Mouse (Mus musculus) embryonic facial prominence, embryonic 13.5 days (tissue): ENCODE measurements around the gene Ednrb. TPM values are rescaled to one million over a fixed set of nuclear protein-coding genes. Genes with fewer than 3 reads are reported as not detected.

Experiments
- ATAC-seq: fragments of 200-750 bp; cut with Nextera tagmentation; 2 replicates; pipeline ENCODE4 v1.8.0; 2017; ENCODE audit warnings: low read depth; ENCODE audit not compliant: insufficient number of reproducible peaks, insufficient read depth, low FRiP score, low TSS enrichment
- H3K27ac ChIP-seq: fragments of 300-500 bp; sonication (generic); 2 replicates; pipeline ENCODE4 v1.5.1; 2015; ENCODE audit warnings: moderate library complexity, mild to moderate bottlenecking, inconsistent platforms
- H3K27me3 ChIP-seq: fragments of 300-500 bp; sonication (generic); 2 replicates; pipeline ENCODE4 v1.6.1; 2015; ENCODE audit warnings: mild to moderate bottlenecking, inconsistent platforms
- H3K36me3 ChIP-seq: fragments of 300-500 bp; sonication (generic); 2 replicates; pipeline ENCODE4 v1.6.1; 2015; ENCODE audit warnings: mild to moderate bottlenecking, inconsistent platforms
- H3K4me1 ChIP-seq: fragments of 300-500 bp; sonication (generic); 2 replicates; pipeline ENCODE4 v1.6.1; 2015; ENCODE audit warnings: inconsistent platforms
- H3K4me2 ChIP-seq: fragments of 300-500 bp; sonication (generic); 2 replicates; pipeline ENCODE4 v1.6.1; 2015; ENCODE audit warnings: moderate library complexity, mild to moderate bottlenecking, inconsistent platforms
- H3K4me3 ChIP-seq: fragments of 300-500 bp; sonication (generic); 2 replicates; pipeline ENCODE4 v1.5.1; 2015; ENCODE audit warnings: mild to moderate bottlenecking, inconsistent platforms
- H3K9ac ChIP-seq: fragments of 300-500 bp; sonication (generic); 2 replicates; pipeline ENCODE4 v1.6.1; 2015; ENCODE audit warnings: mild to moderate bottlenecking, inconsistent platforms
- H3K9me3 ChIP-seq: fragments of 300-500 bp; sonication (generic); 2 replicates; pipeline ENCODE4 v1.6.1; 2016; ENCODE audit warnings: inconsistent platforms
- WGBS: fragments of 180-500 bp; shearing (Covaris S2); methylation state at CpG from one replicate; pipeline ENCODE4 v1.1.7; 2015; ENCODE audit warnings: mixed read lengths; 5-methylcytosine and 5-hydroxymethylcytosine counted together
- polyA plus RNA-seq: library from polyadenylated mRNA; unstranded; fragments of >200 nt; fragmentation: Nextera tagmentation; extraction: Ambion mirVana; gene quantifications from 2 replicates; pipeline ENCODE4 v1.2.1, GENCODE M21; 2015

The Ednrb gene
- polyA plus RNA-seq, 1 experiment from 2014 or later = 21.3 TPM

DNA sequence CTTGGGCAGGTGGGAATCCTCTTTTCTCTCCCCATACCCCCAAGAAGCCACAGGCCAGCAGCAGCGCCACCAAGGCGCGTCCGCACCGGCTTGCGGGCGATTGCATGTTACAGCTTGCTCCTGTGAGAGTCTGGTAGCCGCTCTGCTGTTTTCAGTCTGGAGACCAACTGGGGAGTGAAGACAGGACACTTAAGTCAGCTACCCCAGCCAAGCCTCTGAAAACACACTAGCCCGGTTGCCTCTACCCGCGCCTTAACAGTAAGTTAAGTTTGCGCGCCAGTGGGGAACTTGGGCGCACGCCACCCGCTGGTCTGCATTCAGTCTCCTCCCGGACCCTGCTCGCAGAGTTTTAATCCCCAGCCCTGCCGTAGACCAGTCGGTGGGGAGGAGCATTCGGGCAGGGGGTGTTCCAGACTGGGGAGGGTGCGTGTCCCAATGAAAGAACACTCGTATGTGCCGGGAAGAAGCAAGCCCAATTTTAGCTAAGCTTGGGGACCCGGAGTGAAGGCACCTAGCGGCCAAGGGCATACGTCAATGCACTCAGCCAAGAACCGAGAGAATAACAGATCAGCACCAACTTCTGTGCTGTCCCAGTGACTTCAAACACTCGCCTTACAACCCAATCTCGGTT is 716 bp downstream of the Ednrb start:
- Histone ChIP-seq H3K36me3 (no peaks in the 10 kb centered on the region), H3K27me3 (peaks cover 34% of the 10 kb centered on the region), H3K4me2 (peak overlapping the region; percentile 95), H3K4me3 (peak overlapping the region; percentile 52), H3K9ac (peak overlapping the region; percentile 54), H3K4me1 (peaks cover 14% of the 10 kb centered on the region), H3K27ac (no peak overlapping the region), H3K9me3 (no peaks in the 10 kb centered on the region)
- under 1% methylated on average over 30 of the region's 30 CpGs for WGBS
- peak; percentile 65; the same call in 1 of the 2 replicates for ATAC-seq

DNA sequence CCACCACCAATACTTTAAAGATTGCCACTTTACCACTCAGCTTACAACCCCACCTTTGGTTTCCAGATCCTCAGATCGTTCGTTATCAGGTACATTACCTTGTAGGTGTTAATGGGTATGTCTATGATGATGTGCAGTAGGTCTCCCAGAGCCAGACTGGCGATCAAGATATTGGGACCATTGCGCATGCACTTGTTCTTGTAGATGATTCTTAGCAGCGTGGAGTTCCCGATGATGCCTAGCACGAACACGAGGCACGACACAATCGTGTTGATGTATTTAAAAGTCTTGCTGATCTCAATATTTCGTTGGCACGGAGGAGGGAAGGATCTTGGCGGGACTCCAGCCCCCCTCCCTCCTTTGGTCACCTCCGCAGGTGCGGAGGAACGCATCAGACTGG is 1.3 kb downstream of the Ednrb start:
- H3K4me2 ChIP-seq = peak overlapping the region; percentile 95

DNA sequence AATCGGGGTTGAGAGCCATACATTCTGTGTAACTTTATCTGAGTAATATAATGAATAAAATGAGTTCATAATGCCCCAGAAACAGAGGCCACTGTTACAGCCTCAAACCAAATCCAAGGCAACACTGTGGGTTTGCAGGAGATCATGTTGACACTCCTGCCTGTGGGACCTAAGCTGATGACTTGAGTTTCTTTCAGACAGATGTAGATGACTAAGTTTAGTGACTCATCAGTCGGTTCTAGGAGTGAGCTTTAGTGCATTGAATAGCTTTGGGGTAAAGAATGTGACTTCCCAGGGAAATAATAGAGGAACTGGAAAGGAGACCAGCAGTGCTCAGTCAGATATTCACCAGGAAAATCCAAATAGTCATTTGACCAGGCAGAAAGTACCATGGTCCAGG is 3.8 kb downstream of the Ednrb start:
- no peak overlapping the region for H3K4me2 ChIP-seq
- no peak overlapping the region for H3K4me3 ChIP-seq
- H3K27me3 ChIP-seq = peaks cover 33% of the 10 kb centered on the region
- H3K36me3 ChIP-seq = no peaks in the 10 kb centered on the region
- H3K9ac ChIP-seq = no peak overlapping the region
- no peaks in the 10 kb centered on the region for H3K9me3 ChIP-seq
- no peak overlapping the region for H3K27ac ChIP-seq
- 78% methylated on average over 2 of the region's 2 CpGs for WGBS
- no peak for ATAC-seq
- peaks cover 14% of the 10 kb centered on the region for H3K4me1 ChIP-seq

More for the DNA sequence above, 1.3 kb downstream of the Ednrb start:
- Histone ChIP-seq H3K36me3 (no peaks in the 10 kb centered on the region), H3K4me1 (peaks cover 14% of the 10 kb centered on the region), H3K9me3 (no peaks in the 10 kb centered on the region), H3K27me3 (peaks cover 34% of the 10 kb centered on the region), H3K4me3 (peak overlapping the region; percentile 52), H3K9ac (peak overlapping the region; percentile 54), H3K27ac (no peak overlapping the region)
- 9% methylated on average over 16 of the region's 16 CpGs for WGBS
- ATAC-seq = no peak

DNA sequence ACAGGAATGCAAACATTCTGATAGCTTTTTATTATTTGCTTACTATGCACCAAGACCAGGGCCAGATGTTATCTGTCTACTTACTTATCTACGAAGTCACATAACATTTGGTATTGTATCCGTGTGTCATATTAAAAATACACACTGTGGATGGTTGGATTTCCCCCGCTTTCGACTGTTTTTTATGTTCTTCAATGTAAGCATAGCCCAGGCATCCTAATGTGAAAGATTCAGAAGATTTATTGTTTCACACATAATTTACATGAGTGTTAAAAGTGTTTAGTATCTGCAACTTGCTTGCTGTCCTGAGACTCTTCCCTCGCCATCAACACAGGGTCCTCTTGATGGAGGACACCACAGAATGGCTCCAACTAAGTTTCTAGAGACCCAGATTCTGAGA is 5.3 kb downstream of the Ednrb start:
- WGBS = 90% methylated on average over 5 of the region's 5 CpGs
- ATAC-seq = no peak
- peaks cover 6% of the 10 kb centered on the region for H3K4me1 ChIP-seq

DNA sequence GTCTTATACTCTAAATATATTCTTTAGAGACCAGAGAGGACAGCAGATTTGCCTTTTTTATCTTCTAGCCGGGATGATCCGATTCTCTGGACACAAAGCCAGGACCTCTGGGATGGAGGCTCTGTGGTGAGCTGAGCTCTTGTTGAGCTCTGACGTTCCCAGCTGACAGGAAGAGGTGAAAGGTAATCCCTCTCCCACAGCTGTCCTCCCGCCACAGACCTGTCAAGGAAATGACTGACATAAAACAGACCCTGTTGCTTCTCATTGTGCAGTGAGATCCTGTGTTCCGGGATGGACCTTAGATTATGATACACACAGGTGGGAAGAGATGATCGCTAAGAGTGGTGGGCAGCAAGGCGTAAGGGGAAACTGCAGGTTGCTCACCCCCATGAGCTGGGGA is 9.6 kb downstream of the Ednrb start:
- Histone ChIP-seq H3K4me1 (no peaks in the 10 kb centered on the region), H3K4me2 (no peak overlapping the region), H3K27me3 (no peaks in the 10 kb centered on the region), H3K36me3 (no peaks in the 10 kb centered on the region), H3K27ac (no peak overlapping the region), H3K9me3 (no peaks in the 10 kb centered on the region), H3K9ac (no peak overlapping the region), H3K4me3 (no peak overlapping the region)
- no peak for ATAC-seq
- 45% methylated on average over 7 of the region's 7 CpGs for WGBS

More for the DNA sequence above, 5.3 kb downstream of the Ednrb start:
- no peak overlapping the region for H3K4me2 ChIP-seq
- no peak overlapping the region for H3K4me3 ChIP-seq
- H3K27ac ChIP-seq = no peak overlapping the region
- peaks cover 17% of the 10 kb centered on the region for H3K27me3 ChIP-seq
- H3K9me3 ChIP-seq = no peaks in the 10 kb centered on the region
- no peaks in the 10 kb centered on the region for H3K36me3 ChIP-seq
- H3K9ac ChIP-seq = no peak overlapping the region

- Histone ChIP-seq H3K27me3 (no peaks in the 10 kb centered on the region), H3K4me3 (no peak overlapping the region), H3K9ac (no peak overlapping the region), H3K27ac (no peak overlapping the region), H3K9me3 (no peaks in the 10 kb centered on the region), H3K4me1 (no peaks in the 10 kb centered on the region), H3K36me3 (no peaks in the 10 kb centered on the region), H3K4me2 (no peak overlapping the region)
- no peak for ATAC-seq
- 57% methylated on average over 3 of the region's 3 CpGs for WGBS
Observed at GRCm38 (mm10) chr14:103834147-103834546, 10.1 kb downstream of the Ednrb start.

DNA sequence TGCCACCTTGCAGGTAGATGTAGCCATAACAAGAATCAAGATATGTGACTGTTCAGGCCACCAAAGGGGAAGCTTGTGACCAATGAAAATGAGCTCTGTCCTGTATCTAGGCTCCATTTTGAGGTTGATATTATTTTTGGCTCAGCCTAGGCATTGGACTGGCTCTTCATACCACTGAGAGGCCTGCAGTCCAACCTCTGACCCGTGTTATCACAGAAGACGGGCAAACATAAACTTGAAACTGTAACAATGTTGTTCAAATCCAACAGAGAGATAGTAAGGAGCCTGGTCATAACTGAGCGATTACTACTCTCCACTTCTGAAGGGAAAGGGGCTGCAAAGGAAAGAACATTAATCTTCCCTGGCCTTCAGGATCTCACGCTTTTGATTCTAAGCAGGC is 11.7 kb downstream of the Ednrb start:
- no peaks in the 10 kb centered on the region for H3K27me3 ChIP-seq
- 80% methylated on average over 4 of the region's 4 CpGs for WGBS
- H3K36me3 ChIP-seq = no peaks in the 10 kb centered on the region
- H3K4me2 ChIP-seq = no peak overlapping the region
- no peak overlapping the region for H3K9ac ChIP-seq
- no peak overlapping the region for H3K27ac ChIP-seq
- H3K4me1 ChIP-seq = no peaks in the 10 kb centered on the region
- no peaks in the 10 kb centered on the region for H3K9me3 ChIP-seq
- no peak for ATAC-seq
- H3K4me3 ChIP-seq = no peak overlapping the region

- ATAC-seq = no peak
- WGBS = 76% methylated on average over 5 of the region's 5 CpGs
Observed at GRCm38 (mm10) chr14:103831007-103831406, 13.2 kb downstream of the Ednrb start.

DNA sequence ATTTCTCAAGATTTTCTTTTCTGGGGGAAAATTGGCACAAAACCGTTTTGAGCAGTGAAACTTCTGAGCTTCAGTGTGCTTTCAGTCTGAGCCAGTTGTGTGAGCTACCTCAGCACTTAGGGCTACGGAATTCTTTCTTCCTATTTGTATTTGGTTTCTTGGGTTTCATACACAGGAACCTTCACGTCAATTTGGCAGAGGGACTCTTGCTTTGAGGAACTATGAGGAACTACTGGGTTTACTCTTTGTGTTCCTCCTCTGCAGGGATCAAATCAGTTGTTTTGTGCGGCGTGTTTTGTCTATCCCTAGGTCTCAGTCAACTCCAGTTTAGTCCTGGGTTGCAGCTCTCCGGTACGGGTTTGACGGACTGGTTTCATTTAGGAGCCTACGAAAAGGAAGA is 17.9 kb downstream of the Ednrb start:
- H3K4me1 ChIP-seq = peaks cover 6% of the 10 kb centered on the region; the same call in 1 of the 2 replicates
- H3K9me3 ChIP-seq = no peaks in the 10 kb centered on the region
- 87% methylated on average over 9 of the region's 9 CpGs for WGBS
- H3K27me3 ChIP-seq = no peaks in the 10 kb centered on the region
- H3K9ac ChIP-seq = no peak overlapping the region
- no peaks in the 10 kb centered on the region for H3K36me3 ChIP-seq
- H3K27ac ChIP-seq = no peak overlapping the region
- no peak overlapping the region for H3K4me3 ChIP-seq
- no peak overlapping the region for H3K4me2 ChIP-seq
- ATAC-seq = no peak

More at GRCm38 (mm10) chr14:103831007-103831406, 13.2 kb downstream of the Ednrb start:
- H3K9me3 ChIP-seq = no peaks in the 10 kb centered on the region
- H3K36me3 ChIP-seq = no peaks in the 10 kb centered on the region
- no peak overlapping the region for H3K4me3 ChIP-seq
- H3K4me2 ChIP-seq = no peak overlapping the region
- H3K27ac ChIP-seq = no peak overlapping the region
- H3K9ac ChIP-seq = no peak overlapping the region
- H3K27me3 ChIP-seq = no peaks in the 10 kb centered on the region
- no peaks in the 10 kb centered on the region for H3K4me1 ChIP-seq

GRCm38 (mm10) chr14:103825934-103826333 is 18.3 kb downstream of the Ednrb start:
- Histone ChIP-seq H3K27ac (no peak overlapping the region), H3K9ac (no peak overlapping the region), H3K4me3 (no peak overlapping the region), H3K36me3 (no peaks in the 10 kb centered on the region), H3K4me1 (peaks cover 6% of the 10 kb centered on the region; the same call in 1 of the 2 replicates), H3K9me3 (no peaks in the 10 kb centered on the region), H3K27me3 (no peaks in the 10 kb centered on the region), H3K4me2 (no peak overlapping the region)
- 92% methylated on average over 5 of the region's 5 CpGs for WGBS
- no peak for ATAC-seq

GRCm38 (mm10) chr14:103823501-103823900 is 20.7 kb downstream of the Ednrb start:
- Histone ChIP-seq H3K9me3 (no peaks in the 10 kb centered on the region), H3K4me2 (no peak overlapping the region), H3K27me3 (no peaks in the 10 kb centered on the region), H3K4me1 (peaks cover 6% of the 10 kb centered on the region; the same call in 1 of the 2 replicates), H3K9ac (no peak overlapping the region), H3K4me3 (no peak overlapping the region), H3K27ac (no peak overlapping the region), H3K36me3 (no peaks in the 10 kb centered on the region)
- ATAC-seq = no peak
- 32% methylated on average over 7 of the region's 7 CpGs for WGBS

- 60% methylated on average over 1 of the region's 1 CpGs for WGBS
- H3K27me3 ChIP-seq = no peaks in the 10 kb centered on the region
- H3K9ac ChIP-seq = no peak overlapping the region
- H3K4me1 ChIP-seq = peaks cover 6% of the 10 kb centered on the region; the same call in 1 of the 2 replicates
- no peaks in the 10 kb centered on the region for H3K9me3 ChIP-seq
- no peak for ATAC-seq
- H3K4me3 ChIP-seq = no peak overlapping the region
- H3K36me3 ChIP-seq = no peaks in the 10 kb centered on the region
- H3K27ac ChIP-seq = no peak overlapping the region
- no peak overlapping the region for H3K4me2 ChIP-seq
Observed at GRCm38 (mm10) chr14:103822590-103822989, 21.6 kb downstream of the Ednrb start.
